Mouse (Mus musculus) forebrain, embryonic 13.5 days (tissue): ENCODE data around the gene Tmem266. TPM values are rescaled to one million over a fixed set of nuclear protein-coding genes. Genes with fewer than 3 reads are reported as not detected.

Source experiments
- ATAC-seq: fragments of 200-750 bp; cut with Nextera tagmentation; 2 replicates; pipeline ENCODE4 v1.8.0; 2017
- H3K27ac ChIP-seq: fragments of 300-500 bp; sonication (generic); 2 replicates; pipeline ENCODE4 v1.5.1; 2015; ENCODE audit warnings: inconsistent platforms, mild to moderate bottlenecking, moderate library complexity
- H3K27me3 ChIP-seq: fragments of 300-500 bp; sonication (generic); 2 replicates; pipeline ENCODE4 v1.6.1; 2015; ENCODE audit warnings: mild to moderate bottlenecking, inconsistent platforms
- H3K36me3 ChIP-seq: fragments of 300-500 bp; sonication (generic); 2 replicates; pipeline ENCODE4 v1.6.1; 2015; ENCODE audit warnings: mild to moderate bottlenecking, inconsistent platforms; ENCODE audit not compliant: poor library complexity, severe bottlenecking
- H3K4me1 ChIP-seq: fragments of 300-500 bp; sonication (generic); 2 replicates; pipeline ENCODE4 v1.6.1; 2015; ENCODE audit warnings: inconsistent platforms
- H3K4me2 ChIP-seq: fragments of 300-500 bp; sonication (generic); 2 replicates; pipeline ENCODE4 v1.6.1; 2015; ENCODE audit warnings: inconsistent platforms, mild to moderate bottlenecking, moderate library complexity
- H3K4me3 ChIP-seq: fragments of 300-500 bp; sonication (generic); 2 replicates; pipeline ENCODE4 v1.5.1; 2015; ENCODE audit warnings: mild to moderate bottlenecking, inconsistent platforms
- H3K9ac ChIP-seq: fragments of 300-500 bp; sonication (generic); 2 replicates; pipeline ENCODE4 v1.6.1; 2015; ENCODE audit warnings: mild to moderate bottlenecking, inconsistent platforms
- H3K9me3 ChIP-seq: fragments of 300-500 bp; sonication (generic); replicated peaks from 2 replicates; pipeline ENCODE4 v1.6.1; 2016; ENCODE audit warnings: inconsistent platforms
- WGBS: fragments of 180-500 bp; shearing (Covaris S2); methylation state at CpG from one replicate; pipeline ENCODE4 v1.1.7; 2015; 5-methylcytosine and 5-hydroxymethylcytosine counted together
- polyA plus RNA-seq: library from polyadenylated mRNA; unstranded; fragments of >200 nt; fragmentation: Nextera tagmentation; extraction: Ambion mirVana; gene quantifications from 2 replicates; pipeline ENCODE4 v1.2.1, GENCODE M21; 2015

Gene Tmem266
- polyA plus RNA-seq, 1 experiment from 2014 or later, result 1.0 TPM

DNA sequence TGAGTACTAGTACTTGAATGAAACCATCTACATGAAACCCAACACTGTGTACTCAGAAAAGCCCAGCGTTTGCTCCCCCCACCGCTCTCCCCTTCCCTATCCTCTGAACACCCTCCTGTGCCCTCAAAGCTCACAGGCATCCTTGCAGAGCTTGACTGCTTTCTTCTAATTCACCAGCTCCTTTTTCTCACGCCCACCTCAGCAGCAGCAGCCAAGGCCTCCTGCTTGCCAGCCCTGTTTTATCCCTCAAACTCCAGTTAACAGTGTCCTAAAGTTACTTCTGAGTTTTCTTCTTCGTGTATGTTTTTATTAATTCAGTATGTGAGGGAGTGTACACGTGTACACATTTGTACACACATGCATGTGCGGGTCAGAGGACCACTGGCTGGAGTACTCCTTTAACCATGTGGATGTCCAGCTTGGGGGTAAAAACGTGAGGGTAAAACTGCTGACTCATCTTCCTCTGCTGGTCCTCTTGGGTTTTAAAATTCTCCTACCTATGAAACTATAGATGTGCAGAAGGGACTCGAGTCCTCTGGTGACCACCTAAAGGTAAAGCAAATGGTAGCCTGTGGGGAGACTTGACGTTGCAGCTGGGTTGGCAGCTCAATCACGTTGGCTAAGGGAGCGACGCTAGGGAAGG, 13.0 kb upstream of the Tmem266 start:
- Histone ChIP-seq H3K36me3 (no peaks in the 10 kb centered on the region), H3K4me3 (no peak overlapping the region), H3K4me2 (no peak overlapping the region), H3K27ac (no peak overlapping the region), H3K27me3 (no peaks in the 10 kb centered on the region; the same call in 1 of the 2 replicates), H3K9me3 (no peaks in the 10 kb centered on the region), H3K9ac (no peak overlapping the region), H3K4me1 (no peaks in the 10 kb centered on the region)
- WGBS, result 71% methylated on average over 12 of the region's 12 CpGs
- ATAC-seq, result no peak

DNA sequence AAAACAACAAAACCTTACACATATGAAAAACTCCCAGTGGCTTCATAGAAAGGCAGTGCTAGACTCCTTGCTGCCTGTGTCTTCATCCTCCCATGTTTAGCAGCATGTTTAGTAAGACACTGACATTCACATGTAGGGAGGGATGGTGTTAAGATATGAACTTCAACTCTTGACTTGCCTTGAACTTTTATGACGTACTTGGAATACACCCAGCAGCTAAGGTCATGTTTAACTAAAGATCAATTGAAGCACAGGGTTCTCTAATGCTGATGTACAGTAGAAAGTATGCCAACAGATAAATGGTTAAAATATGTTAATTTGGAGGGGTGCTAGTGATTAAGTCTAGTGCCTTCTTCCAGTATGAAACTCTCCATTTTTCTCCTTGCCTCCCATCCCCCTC, 4.1 kb upstream of the Tmem266 start:
- no peak overlapping the region for H3K4me3 ChIP-seq
- no peak overlapping the region for H3K27ac ChIP-seq
- H3K4me2 ChIP-seq, result no peak overlapping the region
- H3K9me3 ChIP-seq, result no peaks in the 10 kb centered on the region
- H3K9ac ChIP-seq, result no peak overlapping the region
- 79% methylated on average over 1 of the region's 1 CpGs for WGBS
- H3K4me1 ChIP-seq, result peaks cover 4% of the 10 kb centered on the region; the same call in 1 of the 2 replicates
- no peak for ATAC-seq
- no peaks in the 10 kb centered on the region for H3K36me3 ChIP-seq
- peaks cover 16% of the 10 kb centered on the region for H3K27me3 ChIP-seq

GRCm38 (mm10) chr9:55324085-55324484, 2.6 kb upstream of the Tmem266 start:
- Histone ChIP-seq H3K4me1 (peaks cover 7% of the 10 kb centered on the region; the same call in 1 of the 2 replicates), H3K27me3 (peaks cover 29% of the 10 kb centered on the region), H3K9ac (no peak overlapping the region), H3K4me3 (no peak overlapping the region), H3K27ac (no peak overlapping the region), H3K9me3 (no peaks in the 10 kb centered on the region), H3K4me2 (no peak overlapping the region), H3K36me3 (no peaks in the 10 kb centered on the region)
- no peak for ATAC-seq
- WGBS, result 52% methylated on average over 8 of the region's 8 CpGs

GRCm38 (mm10) chr9:55324516-55324915, 2.2 kb upstream of the Tmem266 start:
- 47% methylated on average over 10 of the region's 10 CpGs for WGBS
- no peaks in the 10 kb centered on the region for H3K9me3 ChIP-seq
- no peak for ATAC-seq
- no peak overlapping the region for H3K4me2 ChIP-seq
- H3K27ac ChIP-seq, result no peak overlapping the region
- H3K4me3 ChIP-seq, result no peak overlapping the region
- no peak overlapping the region for H3K9ac ChIP-seq
- peaks cover 7% of the 10 kb centered on the region; the same call in 1 of the 2 replicates for H3K4me1 ChIP-seq
- H3K27me3 ChIP-seq, result peaks cover 33% of the 10 kb centered on the region
- H3K36me3 ChIP-seq, result no peaks in the 10 kb centered on the region

DNA sequence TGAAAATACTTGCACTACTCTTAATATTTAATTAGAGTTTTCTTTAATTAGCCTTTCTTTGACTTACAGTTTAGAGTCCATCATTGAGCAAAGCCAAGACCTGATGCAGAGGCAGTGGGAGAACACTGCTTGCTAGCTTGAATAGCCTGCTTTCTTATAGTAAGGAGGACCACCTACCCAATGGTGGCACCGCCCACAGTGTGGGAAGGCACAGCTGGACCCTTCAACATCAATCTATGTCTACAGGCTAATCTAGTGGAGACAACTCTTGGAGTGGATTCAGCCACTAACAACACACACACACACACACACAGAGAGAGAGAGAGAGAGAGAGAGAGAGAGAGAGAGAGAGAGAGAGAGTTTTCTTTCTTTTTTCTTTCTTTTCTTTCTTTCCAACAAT, 1.7 kb upstream of the Tmem266 start:
- ATAC-seq, result no peak
- Histone ChIP-seq H3K9ac (no peak overlapping the region), H3K4me1 (peaks cover 7% of the 10 kb centered on the region; the same call in 1 of the 2 replicates), H3K4me2 (no peak overlapping the region), H3K27me3 (peaks cover 38% of the 10 kb centered on the region), H3K4me3 (no peak overlapping the region), H3K27ac (no peak overlapping the region), H3K9me3 (no peaks in the 10 kb centered on the region), H3K36me3 (no peaks in the 10 kb centered on the region)
- 15% methylated on average over 1 of the region's 1 CpGs for WGBS

DNA sequence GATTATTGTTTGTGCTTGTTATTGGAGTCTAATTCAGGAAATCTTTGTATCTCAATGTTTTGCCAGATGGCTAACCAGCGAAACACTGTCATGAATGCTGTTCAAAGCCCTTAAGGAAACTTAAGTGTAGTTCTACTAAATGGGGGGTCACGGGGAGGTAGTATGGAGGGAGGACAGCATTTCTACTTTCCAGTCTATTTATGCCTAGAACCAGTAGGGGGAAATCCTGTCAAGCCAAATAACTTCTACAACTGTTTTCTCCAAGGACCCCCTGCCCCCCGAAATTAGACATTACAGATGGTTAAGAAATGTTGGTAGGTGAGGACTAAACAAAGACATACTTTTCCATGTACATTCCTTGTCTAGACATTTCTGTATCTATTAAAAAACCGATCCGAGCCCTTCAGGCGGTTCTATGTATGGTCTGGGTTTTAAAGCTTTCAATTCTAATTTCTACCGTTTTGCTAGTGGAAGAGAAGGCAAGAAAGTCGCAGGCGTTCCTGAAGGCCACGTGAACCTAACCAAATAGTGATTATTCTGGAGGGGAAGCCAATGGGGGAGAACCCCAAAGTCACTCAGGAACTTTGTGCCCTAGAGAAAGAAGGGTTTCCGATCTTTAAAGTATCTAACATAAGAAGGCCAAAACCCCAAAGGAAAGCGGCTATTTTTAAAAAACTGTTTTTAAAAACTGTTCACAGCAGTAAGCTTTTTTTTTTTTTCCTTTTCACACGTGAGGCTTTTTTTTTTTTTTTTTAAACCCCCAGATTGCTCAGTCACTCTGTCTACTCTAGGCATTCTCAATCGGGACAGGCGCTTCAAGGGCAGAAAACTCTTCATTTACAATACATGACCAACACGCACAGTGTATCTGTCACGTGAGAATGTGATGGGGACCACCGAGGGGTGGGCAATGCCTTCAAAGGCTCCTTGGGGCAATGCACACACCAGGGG, 874 bp upstream of the Tmem266 start:
- peaks cover 7% of the 10 kb centered on the region; the same call in 1 of the 2 replicates for H3K4me1 ChIP-seq
- H3K27me3 ChIP-seq, result peaks cover 43% of the 10 kb centered on the region
- peak overlapping the region; percentile 75 for H3K9ac ChIP-seq
- H3K27ac ChIP-seq, result 0 out of 2 replicates have a peak overlapping the region, but pooled peaks have one; percentile 15
- WGBS, result 13% methylated on average over 18 of the region's 18 CpGs
- no peaks in the 10 kb centered on the region for H3K36me3 ChIP-seq
- peak overlapping the region; percentile 69 for H3K4me2 ChIP-seq
- peak overlapping the region; percentile 64 for H3K4me3 ChIP-seq
- no peak for ATAC-seq
- no peaks in the 10 kb centered on the region for H3K9me3 ChIP-seq

DNA sequence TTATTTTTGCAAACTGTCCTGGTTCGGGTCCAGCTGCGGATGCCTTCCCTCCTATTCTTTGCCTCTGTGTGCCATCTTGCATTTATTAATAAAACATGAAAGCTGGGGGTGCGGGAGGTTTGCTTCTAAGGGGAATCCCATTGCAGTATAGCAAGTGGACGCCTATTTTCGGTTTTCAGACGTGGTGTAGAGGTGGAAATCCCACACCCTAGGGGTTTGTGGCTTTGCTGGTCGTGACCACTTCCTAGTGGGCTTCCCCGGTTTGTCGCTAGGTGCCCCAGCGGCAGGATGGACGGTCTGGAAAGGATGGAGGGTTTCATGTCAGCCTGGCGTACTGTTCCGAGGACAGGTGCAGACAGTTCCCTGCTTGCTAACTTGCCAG, 512 bp downstream of the Tmem266 start:
- ATAC-seq, result peak; percentile 20; the same call in 1 of the 2 replicates
- Histone ChIP-seq H3K9ac (peak overlapping the region; percentile 75), H3K4me3 (peak overlapping the region; percentile 64), H3K36me3 (no peaks in the 10 kb centered on the region), H3K4me1 (peaks cover 7% of the 10 kb centered on the region; the same call in 1 of the 2 replicates), H3K4me2 (peak overlapping the region; percentile 69), H3K27ac (no peak overlapping the region), H3K27me3 (peaks cover 46% of the 10 kb centered on the region), H3K9me3 (no peaks in the 10 kb centered on the region)
- under 1% methylated on average over 13 of the region's 13 CpGs for WGBS

- H3K4me2 ChIP-seq, result no peak overlapping the region; the same call in 1 of the 2 replicates
- 27% methylated on average over 14 of the region's 14 CpGs for WGBS
- ATAC-seq, result no peak
- peaks cover 46% of the 10 kb centered on the region for H3K27me3 ChIP-seq
- H3K4me3 ChIP-seq, result no peak overlapping the region; the same call in 1 of the 2 replicates
- H3K9me3 ChIP-seq, result no peaks in the 10 kb centered on the region
- H3K4me1 ChIP-seq, result peaks cover 10% of the 10 kb centered on the region; the same call in 1 of the 2 replicates
- no peaks in the 10 kb centered on the region for H3K36me3 ChIP-seq
- no peak overlapping the region for H3K9ac ChIP-seq
- no peak overlapping the region for H3K27ac ChIP-seq
These were observed 1.6 kb downstream of the Tmem266 start for GRCm38 (mm10) chr9:55328151-55328918.

DNA sequence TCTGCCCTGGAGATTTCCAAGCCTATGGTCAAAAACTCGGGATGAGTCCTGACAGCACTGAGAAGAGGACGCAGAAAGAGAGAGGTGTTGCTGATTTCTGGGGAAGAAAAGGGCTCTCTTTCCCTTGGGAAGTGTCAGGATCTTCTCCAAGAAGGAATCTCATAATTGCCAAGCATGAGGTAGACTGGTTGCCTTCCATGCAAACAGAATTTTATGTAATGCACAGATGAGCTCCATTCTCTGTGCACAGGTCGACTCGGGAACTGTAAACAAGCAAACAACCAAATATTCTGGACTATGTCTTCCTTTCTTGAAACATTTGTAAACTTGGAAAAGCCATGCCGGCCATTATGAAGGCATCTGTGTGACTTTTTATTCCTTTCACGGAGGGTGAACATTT, 2.7 kb downstream of the Tmem266 start:
- Histone ChIP-seq H3K27me3 (peaks cover 40% of the 10 kb centered on the region), H3K27ac (no peak overlapping the region), H3K9me3 (no peaks in the 10 kb centered on the region), H3K4me1 (peaks cover 10% of the 10 kb centered on the region; the same call in 1 of the 2 replicates), H3K4me3 (no peak overlapping the region), H3K9ac (no peak overlapping the region), H3K36me3 (no peaks in the 10 kb centered on the region), H3K4me2 (no peak overlapping the region)
- no peak for ATAC-seq
- 79% methylated on average over 6 of the region's 6 CpGs for WGBS

DNA sequence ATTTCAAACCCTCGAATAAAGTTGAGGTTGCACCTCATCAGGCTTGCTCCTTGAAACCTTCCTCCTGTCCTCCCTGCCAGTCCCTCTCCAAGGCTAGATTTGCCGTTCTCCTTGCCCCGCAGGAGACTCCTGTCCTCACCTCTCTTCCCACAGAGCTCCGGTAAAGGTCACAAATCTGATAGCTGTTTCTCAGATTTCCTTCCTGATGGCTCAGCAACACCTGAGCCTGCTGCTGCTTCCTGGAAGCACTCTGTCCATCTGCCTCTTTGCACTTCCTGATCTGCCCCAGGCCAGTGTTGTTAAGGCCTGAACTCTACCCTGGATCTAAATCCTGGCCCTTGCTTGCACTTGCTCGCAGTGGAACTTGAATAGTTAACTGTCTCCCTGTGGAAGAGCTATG, 5.8 kb downstream of the Tmem266 start:
- Histone ChIP-seq H3K4me2 (no peak overlapping the region), H3K27ac (no peak overlapping the region), H3K27me3 (peaks cover 31% of the 10 kb centered on the region), H3K9ac (no peak overlapping the region), H3K9me3 (no peaks in the 10 kb centered on the region), H3K36me3 (no peaks in the 10 kb centered on the region), H3K4me1 (peaks cover 6% of the 10 kb centered on the region; the same call in 1 of the 2 replicates), H3K4me3 (no peak overlapping the region)
- 45% methylated on average over 5 of the region's 5 CpGs for WGBS
- ATAC-seq, result no peak

GRCm38 (mm10) chr9:55332949-55333348, 6.2 kb downstream of the Tmem266 start:
- peaks cover 5% of the 10 kb centered on the region; the same call in 1 of the 2 replicates for H3K4me1 ChIP-seq
- no peaks in the 10 kb centered on the region for H3K9me3 ChIP-seq
- WGBS, result 38% methylated on average over 7 of the region's 7 CpGs
- ATAC-seq, result peak; percentile 71; the same call in 1 of the 2 replicates
- H3K36me3 ChIP-seq, result no peaks in the 10 kb centered on the region
- H3K27ac ChIP-seq, result no peak overlapping the region
- peak overlapping the region; percentile 15; the same call in 1 of the 2 replicates for H3K4me2 ChIP-seq
- peaks cover 29% of the 10 kb centered on the region for H3K27me3 ChIP-seq
- no peak overlapping the region for H3K9ac ChIP-seq
- H3K4me3 ChIP-seq, result no peak overlapping the region
